Mouse (Mus musculus) heart, postnatal 0 days (tissue): ENCODE measurements at regions not wholly inside any gene's neighbourhood (a gene's known extent, or its start where the extent isn't known, plus 50 kb on each side); places are given as distances from the start of the nearest gene placed in this dataset.

ENCODE experiments used
- CTCF ChIP-seq: IDR thresholded peaks from 2 replicates; pipeline ENCODE4 v1.5.1; 2016; ENCODE audit warnings: antibody characterized with exemption, control low read depth, low read depth
- EP300 ChIP-seq: IDR thresholded peaks from 2 replicates; pipeline ENCODE4 v1.6.1; 2016; ENCODE audit warnings: antibody characterized with exemption, low read depth

DNA sequence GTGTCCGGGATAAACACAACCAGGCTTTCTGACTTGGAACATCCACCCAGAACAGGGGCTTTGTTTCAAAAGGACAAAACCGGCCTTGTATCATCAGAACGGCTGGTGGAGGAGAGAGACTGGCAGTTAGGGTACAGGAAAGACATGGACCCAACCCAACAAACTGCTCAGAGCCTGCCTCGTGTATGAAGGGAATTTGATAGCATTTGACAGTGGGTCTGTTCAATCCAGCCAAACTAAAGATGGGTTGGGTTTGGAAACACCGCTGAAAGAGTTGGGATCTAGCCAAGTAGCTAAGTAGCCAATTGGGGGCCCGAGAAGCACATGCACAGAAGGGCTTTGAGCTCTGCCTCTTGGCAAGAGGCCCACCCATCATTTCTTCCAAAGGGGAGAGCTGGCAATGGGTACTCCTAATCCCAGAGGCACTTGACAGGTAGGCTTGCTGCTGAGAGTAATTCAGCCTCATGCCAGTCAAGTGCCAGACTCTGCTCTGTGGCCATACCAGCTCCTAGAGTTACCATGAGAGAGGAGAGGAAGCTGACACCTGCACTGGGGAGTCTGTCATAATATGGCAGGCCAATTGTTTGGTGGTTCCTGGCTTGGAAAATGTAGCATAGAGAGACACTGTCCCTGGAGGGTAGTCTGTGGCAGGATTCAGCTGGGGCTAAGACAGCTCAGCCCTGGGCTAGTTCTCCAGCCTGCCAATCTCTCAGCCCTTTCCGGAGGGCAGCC, 231.1 kb upstream of the Slc24a2 start:
- no peak for TF ChIP-seq EP300
- no peak for TF ChIP-seq CTCF
